Mouse (Mus musculus) left cerebral cortex, adult 2 months (tissue): ENCODE data around the gene Atp13a4. TPM values are rescaled to one million over a fixed set of nuclear protein-coding genes. Genes with fewer than 3 reads are reported as not detected.

Experiments
- DNase-seq, 2 experiments: peaks; one replicate each; pipeline ENCODE4 v3.0.0; 2021 to 2022; ENCODE audit warnings: low spot score in 2 of 2, mixed read lengths in 1 of 2; ENCODE audit errors: extremely low spot score in 1 of 2
- H3K27ac ChIP-seq: fragments of 200-600 bp; 2 replicates; pipeline ENCODE4 v1.8.1; 2022
- H3K4me3 ChIP-seq: fragments of 200-600 bp; 2 replicates; pipeline ENCODE4 v1.8.1; 2022
- CTCF ChIP-seq: fragments of 200-600 bp; IDR thresholded peaks from 2 replicates; pipeline ENCODE4 v1.8.1; 2022; ENCODE audit warnings: antibody characterized with exemption, mild to moderate bottlenecking, moderate library complexity
- intact Hi-C: fragments of 180-260 bp; cut with DNase I; formaldehyde crosslinking; loops from one replicate; pipeline ENCODE4 v1.15.1; 2025
- total RNA-seq, 2 experiments: library from RNA; stranded (reverse); gene quantifications; 2 replicates each; pipeline ENCODE4 v1.2.3; 2021

Gene Atp13a4
- total RNA-seq, 2 experiments from 2014 or later, result 12.9 to 13.2 TPM

DNA sequence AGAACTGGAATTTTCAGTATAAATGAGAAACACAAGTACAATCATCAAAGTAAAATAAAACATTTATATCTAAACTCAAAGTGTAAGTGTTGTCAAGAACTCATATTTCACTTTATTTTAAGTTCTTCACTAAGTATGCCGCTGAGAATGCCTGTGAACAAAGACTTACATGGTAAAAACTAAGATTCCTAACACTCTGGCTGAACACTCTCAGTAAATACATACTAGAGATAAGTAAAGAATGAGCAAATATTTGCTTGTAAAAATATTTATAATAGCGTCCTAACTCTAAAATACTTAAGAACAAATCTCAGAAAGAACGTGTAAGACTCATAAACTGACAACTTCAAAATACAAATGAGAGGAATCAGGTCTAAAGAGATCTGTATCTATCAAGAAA lies 80.9 kb downstream of the Atp13a4 start:
- no peak for DNase-seq
- no peak for TF ChIP-seq CTCF
- intact Hi-C loops, result no loop called here
- Histone ChIP-seq H3K27ac (no peak overlapping the region), H3K4me3 (no peak overlapping the region)

DNA sequence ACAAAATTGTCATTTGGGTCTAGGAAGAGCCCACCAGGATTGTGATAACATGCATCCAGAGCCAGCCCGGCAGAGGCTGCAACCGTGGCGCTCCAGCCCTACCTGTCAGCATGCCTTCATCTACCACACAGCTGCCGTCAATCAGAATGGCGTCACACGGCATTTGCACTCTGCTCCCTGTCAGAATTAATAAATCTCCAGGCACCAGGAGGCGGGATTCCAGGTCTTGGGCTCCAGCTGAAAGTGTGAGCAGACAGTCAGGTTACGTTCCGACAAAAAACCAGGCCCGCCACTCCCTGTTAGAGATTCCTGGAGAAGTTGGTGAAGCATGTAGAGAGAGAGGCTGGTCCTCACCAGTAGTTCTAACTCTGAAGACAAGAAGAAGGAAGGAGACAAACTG lies 85.3 kb downstream of the Atp13a4 start:
- no peak for TF ChIP-seq CTCF
- intact Hi-C loops, result loop anchor here (5.0 to 10.0 kb wide), 3 partner anchors 83 to 625 kb away; partner anchors contain the start of gene Atp13a4

DNA sequence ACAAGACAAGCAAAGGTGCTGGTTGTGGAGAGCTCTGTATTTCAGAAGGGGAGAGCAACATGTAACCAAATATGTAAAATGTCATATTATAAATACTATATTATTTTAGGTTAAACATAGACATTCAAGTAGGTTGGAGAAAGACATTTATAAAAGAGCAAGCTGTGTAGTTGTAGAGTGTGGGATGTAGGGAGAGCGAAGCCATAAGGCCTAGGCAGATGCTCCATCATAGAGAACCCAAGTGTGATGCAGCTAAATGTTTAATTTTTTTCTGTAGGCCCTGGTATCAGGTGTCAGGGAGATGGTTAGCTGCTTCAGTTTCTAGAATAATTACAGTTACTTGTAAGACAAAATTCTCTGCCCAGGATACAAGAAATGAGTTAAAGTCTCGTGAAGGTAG lies 87.8 kb downstream of the Atp13a4 start:
- Histone ChIP-seq H3K4me3 (no peak overlapping the region), H3K27ac (no peak overlapping the region)
- TF ChIP-seq CTCF, result no peak
- intact Hi-C loops, result loop anchor here (5.0 to 10.0 kb wide), 3 partner anchors 85 to 622 kb away; partner anchors contain the start of gene Atp13a4
- DNase-seq, result no peak

More for the DNA sequence above, 85.3 kb downstream of the Atp13a4 start:
- Histone ChIP-seq H3K27ac (no peak overlapping the region), H3K4me3 (no peak overlapping the region)
- no peak for DNase-seq

DNA sequence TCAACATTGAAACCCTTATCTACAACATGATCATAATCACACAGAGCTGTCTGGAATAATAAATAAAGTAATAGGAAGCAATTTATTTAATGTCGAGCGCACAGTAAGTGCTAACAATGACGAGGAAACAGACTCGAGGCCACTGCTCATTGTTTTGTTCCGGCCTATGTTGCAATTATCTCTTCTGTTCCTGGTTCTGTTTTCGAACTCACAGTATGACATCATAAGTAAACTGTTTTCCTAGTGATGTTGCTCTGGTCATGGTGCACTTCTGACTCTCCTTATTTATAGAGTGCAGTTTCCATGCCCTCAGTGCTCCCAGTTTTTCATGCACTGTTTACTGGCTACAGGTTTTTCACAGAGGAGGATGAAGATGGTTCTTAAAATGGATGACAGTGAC lies 91.4 kb downstream of the Atp13a4 start:
- H3K27ac ChIP-seq, result no peak overlapping the region
- no peak for DNase-seq
- no peak overlapping the region for H3K4me3 ChIP-seq
- intact Hi-C loops, result loop anchor here (10.0 kb wide), 1 partner anchor 618 kb away; no protein-coding TSS in a partner anchor
- no peak for TF ChIP-seq CTCF

DNA sequence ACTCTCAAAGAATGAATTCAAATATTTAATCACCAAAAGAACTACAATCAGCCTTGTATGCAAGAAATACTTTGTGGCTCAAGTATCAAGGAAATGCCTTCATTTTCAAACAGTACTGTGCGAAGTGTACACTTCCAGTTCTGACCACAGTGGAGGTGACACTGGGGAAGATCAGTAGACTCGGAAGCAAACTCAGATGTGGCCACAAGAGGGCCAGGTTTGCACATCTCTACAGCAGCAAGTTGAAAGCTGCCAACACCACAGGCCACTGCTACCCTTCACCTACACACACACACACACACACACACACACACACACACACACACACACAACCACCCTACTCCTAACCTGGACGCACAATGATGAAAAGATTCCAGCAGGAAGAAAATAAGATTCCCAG lies 93.0 kb downstream of the Atp13a4 start:
- intact Hi-C loops, result loop anchor here (10.0 kb wide), 1 partner anchor 617 kb away; no protein-coding TSS in a partner anchor
- Histone ChIP-seq H3K27ac (no peak overlapping the region), H3K4me3 (no peak overlapping the region)
- peak; percentile 44 to 60 for DNase-seq
- TF ChIP-seq CTCF, result peak; percentile 60

DNA sequence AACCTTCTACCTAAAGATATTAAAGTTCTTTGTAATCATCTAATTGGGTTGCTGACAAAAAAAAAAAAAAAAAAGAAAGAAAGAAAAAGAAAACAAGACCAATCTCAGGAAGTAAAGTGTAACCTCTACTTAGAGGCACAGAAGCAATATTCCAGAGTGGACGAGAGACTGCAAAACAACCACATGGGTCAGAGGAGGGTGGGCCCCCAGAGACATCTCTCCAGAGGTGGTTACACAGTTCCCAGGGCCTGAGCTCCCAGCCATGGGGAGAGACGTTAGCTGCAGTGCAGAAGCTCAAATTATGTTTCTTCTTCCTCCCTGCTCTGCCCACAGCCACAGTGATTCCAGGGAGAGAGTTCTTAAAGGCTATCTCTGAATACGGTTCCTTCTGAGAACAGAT lies 102.5 kb downstream of the Atp13a4 start:
- intact Hi-C loops, result no loop called here
- H3K27ac ChIP-seq, result no peak overlapping the region
- H3K4me3 ChIP-seq, result no peak overlapping the region
- no peak for DNase-seq
- TF ChIP-seq CTCF, result no peak

DNA sequence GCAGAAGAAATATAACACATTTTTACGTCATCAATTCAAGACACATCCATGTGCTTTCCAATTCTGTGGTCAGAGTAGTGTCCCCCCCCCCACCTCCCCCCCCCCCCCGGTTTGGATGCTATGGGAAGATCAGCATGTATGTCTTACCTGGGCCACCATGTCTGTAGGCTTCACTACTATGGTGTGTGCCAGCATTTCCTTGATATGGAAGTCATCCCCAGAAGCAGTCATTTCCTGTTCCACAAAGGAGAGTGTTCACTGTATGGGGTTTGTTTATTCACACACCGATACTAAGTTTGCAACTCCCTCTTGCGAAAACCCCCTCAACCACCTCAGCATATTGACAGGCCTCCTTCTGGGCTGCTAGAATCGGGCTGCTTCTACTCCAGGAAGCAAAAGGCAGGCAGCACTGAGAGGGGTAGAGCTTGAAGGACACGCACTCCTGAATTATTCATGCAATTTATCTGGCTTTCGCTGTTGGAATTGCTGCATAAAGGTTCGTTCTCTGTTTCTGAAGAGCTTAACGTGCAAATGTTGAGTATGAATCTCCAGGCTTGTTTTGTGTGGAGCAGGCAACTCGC lies 103.2 kb downstream of the Atp13a4 start:
- TF ChIP-seq CTCF, result no peak
- no peak for DNase-seq
- Histone ChIP-seq H3K27ac (no peak overlapping the region), H3K4me3 (no peak overlapping the region)
- intact Hi-C loops, result no loop called here

DNA sequence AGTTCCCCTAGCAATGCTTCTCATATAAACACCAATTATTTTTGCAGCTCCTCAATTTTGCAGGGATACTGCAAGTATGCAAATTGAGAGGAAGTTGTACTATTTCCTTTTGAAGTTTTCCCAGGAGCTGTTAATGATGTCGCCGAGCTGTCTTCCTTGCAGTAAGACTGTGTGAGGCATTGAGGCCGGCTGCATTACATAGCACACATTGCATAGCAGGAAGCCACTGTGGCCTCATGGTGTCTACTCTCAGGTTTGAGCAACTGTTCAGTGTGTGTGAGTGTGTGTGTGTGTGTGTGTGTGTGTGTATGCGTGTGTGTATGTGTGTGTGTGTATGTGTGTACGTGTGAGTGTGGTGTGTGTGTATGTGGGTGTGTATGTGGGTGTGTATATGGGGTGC lies 106.6 kb downstream of the Atp13a4 start:
- intact Hi-C loops, result no loop called here

DNA sequence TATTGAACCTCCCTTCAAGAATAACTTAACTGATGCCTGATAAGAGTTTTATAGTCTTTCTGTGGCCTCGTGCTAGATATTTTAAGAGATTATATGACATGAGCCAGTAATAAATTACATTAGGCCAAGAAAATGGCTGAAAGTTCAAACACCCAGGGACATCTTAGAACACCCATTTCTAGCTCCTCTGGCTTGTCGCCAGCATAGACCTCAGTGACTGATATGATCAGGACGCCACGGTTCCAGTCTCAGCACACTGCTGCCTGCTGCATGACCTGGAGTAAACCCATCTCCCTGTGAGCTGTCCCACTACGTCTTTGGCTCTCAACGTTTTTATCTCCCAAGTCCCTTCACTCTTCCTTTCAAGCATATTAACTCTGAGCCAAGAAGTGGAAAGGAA lies 108.9 kb downstream of the Atp13a4 start:
- no peak overlapping the region for H3K4me3 ChIP-seq
- intact Hi-C loops, result no loop called here
- no peak for TF ChIP-seq CTCF
- DNase-seq, result no peak
- H3K27ac ChIP-seq, result no peak overlapping the region

More for the DNA sequence above, 106.6 kb downstream of the Atp13a4 start:
- Histone ChIP-seq H3K4me3 (no peak overlapping the region), H3K27ac (no peak overlapping the region)
- TF ChIP-seq CTCF, result no peak
- DNase-seq, result no peak

DNA sequence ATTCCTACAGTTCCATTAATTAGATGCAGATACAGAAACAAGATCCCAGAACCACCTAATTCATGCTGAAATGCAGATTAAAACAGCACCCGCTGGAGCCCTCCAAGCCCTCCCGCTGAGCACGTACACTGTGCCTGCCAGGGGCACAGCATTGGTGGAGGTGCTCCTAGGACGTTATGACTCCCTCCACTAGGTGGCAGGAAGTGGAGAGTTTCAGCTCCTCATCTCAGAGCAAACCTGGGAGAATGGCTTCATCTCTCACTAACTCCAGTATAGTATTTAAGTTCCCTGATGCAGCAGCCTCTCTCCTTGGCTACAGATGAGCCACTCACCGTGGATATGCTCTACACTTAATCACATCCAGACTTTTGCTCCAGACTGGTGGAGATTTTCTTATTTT lies 110.0 kb downstream of the Atp13a4 start:
- intact Hi-C loops, result no loop called here
- Histone ChIP-seq H3K4me3 (no peak overlapping the region), H3K27ac (no peak overlapping the region)
- DNase-seq, result peak; percentile 57 to 65
- peak; percentile 75 for TF ChIP-seq CTCF

DNA sequence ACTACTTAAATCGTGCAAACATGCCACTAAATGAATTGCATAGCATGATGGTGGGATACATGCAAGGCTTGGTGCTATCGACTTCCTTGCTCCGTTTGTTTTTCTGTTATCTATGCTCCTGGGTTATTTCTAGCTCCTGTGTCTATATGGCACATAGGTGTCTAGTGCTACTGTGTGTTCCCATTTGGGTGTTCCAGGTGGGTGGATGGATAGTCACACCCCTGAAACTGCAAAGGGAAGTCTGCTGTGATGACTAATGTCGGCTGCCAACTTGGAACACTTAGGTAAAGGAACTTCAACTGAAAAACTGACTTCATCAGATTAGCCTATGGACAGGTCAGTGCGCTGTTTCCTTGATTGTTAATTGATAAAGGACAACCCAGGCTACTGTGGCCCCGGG lies 129.8 kb downstream of the Atp13a4 start:
- intact Hi-C loops, result no loop called here
- no peak overlapping the region for H3K4me3 ChIP-seq
- TF ChIP-seq CTCF, result no peak
- DNase-seq, result peak; percentile 15 to 24
- no peak overlapping the region for H3K27ac ChIP-seq

DNA sequence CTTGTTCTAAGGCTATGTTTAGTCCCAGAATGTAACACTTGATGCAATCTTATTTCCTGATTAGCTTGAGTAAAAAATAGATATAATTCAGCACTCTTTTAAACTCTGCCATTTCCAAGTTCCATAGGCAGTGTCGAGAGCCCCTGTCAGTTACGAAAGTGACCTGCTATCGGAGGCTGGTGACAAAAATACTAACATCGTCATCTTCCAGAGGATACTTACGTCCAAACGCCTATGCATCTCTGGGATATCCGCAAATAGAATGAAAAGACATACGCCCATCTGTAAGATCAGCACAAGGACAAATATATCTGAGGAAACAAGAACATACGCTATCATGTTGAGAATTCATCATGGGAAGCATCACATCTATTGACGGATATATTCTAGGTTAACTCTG lies 137.3 kb downstream of the Atp13a4 start:
- no peak overlapping the region for H3K4me3 ChIP-seq
- DNase-seq, result no peak
- H3K27ac ChIP-seq, result peak overlapping the region; percentile 58; the same call in 1 of the 2 replicates
- intact Hi-C loops, result no loop called here
- no peak for TF ChIP-seq CTCF

DNA sequence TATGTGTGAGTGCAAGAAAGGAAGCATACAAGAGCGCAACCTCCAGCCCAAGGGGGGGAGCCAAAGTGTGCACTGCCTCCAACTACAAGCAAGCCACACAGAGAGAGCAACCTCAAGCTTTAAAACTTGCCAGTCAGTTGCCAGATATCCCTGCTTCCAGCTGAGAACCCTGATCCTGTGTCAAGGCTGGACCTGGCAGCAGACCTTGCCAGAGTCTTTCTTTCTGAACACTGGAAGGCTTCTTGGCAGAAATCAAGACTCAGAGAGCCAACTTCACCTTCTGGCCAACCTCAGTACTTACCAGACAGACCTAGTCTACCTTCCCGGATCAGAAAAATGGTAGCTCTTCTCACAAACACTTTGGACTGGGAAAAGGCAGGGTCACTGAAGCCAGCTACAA lies 145.6 kb downstream of the Atp13a4 start:
- intact Hi-C loops, result no loop called here
- Histone ChIP-seq H3K4me3 (no peak overlapping the region), H3K27ac (no peak overlapping the region)
- no peak for TF ChIP-seq CTCF
- no peak for DNase-seq
